Mouse (Mus musculus): ENCODE data around the gene Tmem151b.

DNA sequence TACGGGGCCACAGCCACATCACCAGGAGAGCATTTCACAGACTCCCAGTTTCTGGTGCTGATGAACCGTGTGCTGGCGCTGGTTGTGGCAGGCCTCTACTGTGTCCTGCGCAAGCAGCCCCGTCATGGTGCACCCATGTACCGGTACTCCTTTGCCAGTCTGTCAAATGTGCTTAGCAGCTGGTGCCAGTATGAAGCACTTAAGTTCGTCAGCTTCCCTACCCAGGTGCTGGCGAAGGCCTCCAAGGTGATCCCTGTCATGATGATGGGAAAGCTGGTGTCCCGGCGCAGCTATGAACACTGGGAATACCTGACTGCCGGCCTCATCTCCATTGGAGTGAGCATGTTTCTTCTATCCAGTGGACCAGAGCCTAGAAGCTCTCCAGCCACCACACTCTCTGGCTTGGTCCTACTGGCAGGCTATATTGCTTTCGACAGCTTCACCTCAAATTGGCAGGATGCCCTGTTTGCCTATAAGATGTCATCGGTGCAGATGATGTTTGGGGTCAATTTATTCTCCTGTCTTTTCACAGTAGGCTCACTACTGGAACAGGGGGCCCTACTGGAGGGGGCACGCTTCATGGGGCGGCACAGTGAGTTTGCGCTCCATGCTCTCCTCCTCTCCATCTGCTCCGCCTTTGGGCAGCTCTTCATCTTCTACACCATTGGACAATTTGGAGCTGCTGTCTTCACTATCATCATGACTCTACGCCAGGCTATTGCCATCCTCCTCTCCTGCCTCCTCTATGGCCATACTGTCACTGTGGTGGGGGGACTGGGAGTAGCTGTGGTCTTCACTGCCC lies 17.1 kb upstream of the Tmem151b start:
- TF ChIP-seq POLR2A (IDR thresholded peaks at IDR 0.05; ENCODE audit: extremely low read depth, insufficient read depth, low read length) (no peak), CTCF (IDR thresholded peaks at IDR 0.05; ENCODE audit: extremely low read depth, insufficient read depth, low read length) (no peak)
